Mouse (Mus musculus): ENCODE data around the gene 4933407L21Rik.

4933407L21Rik gene

GRCm38 (mm10) chr1:85928057-85928687 is at the start of gene 4933407L21Rik:
Gene 4933407L21Rik, plus strand, starts transcription at chr1:85928483.
- no peak for DNase-seq (ENCODE audit: low spot score in 2 of 2)

GRCm38 (mm10) chr1:85882003-85882402 is 46.3 kb upstream of the 4933407L21Rik start:
- DNase-seq (ENCODE audit: low spot score in 2 of 2) = no peak

GRCm38 (mm10) chr1:85887221-85887620 is 41.1 kb upstream of the 4933407L21Rik start:
- DNase-seq (ENCODE audit: low spot score in 2 of 2) = no peak

- peak; percentile 55 to 61 for DNase-seq (ENCODE audit: low spot score in 2 of 2)
Observed at GRCm38 (mm10) chr1:85894231-85894747, 34.0 kb upstream of the 4933407L21Rik start, which contains the start of gene Itm2c. Gene Itm2c, plus strand, starts transcription at chr1:85894281.

- DNase-seq (ENCODE audit: low spot score in 2 of 2) = peak in 1 of 2 experiments; percentile 9
Observed at GRCm38 (mm10) chr1:85894748-85895360, 33.4 kb upstream of the 4933407L21Rik start.

GRCm38 (mm10) chr1:85895391-85895837 is 32.9 kb upstream of the 4933407L21Rik start:
- peak; percentile 58 to 69 for DNase-seq (ENCODE audit: low spot score in 2 of 2)

- DNase-seq (ENCODE audit: low spot score in 2 of 2) = no peak
Observed at GRCm38 (mm10) chr1:85896110-85896509, 32.2 kb upstream of the 4933407L21Rik start.

- peak; percentile 10 to 22 for DNase-seq (ENCODE audit: low spot score in 2 of 2)
Observed at GRCm38 (mm10) chr1:85896781-85897700, 31.2 kb upstream of the 4933407L21Rik start.

- no peak for DNase-seq (ENCODE audit: low spot score in 2 of 2)
Observed at GRCm38 (mm10) chr1:85897901-85898760, 30.2 kb upstream of the 4933407L21Rik start.

- no peak for DNase-seq (ENCODE audit: low spot score in 2 of 2)
Observed at GRCm38 (mm10) chr1:85898761-85899387, 29.4 kb upstream of the 4933407L21Rik start.

GRCm38 (mm10) chr1:85899388-85899761 is 28.9 kb upstream of the 4933407L21Rik start:
- no peak for DNase-seq (ENCODE audit: low spot score in 2 of 2)

- no peak for DNase-seq (ENCODE audit: low spot score in 2 of 2)
Observed at GRCm38 (mm10) chr1:85900521-85901333, 27.6 kb upstream of the 4933407L21Rik start.

- no peak for DNase-seq (ENCODE audit: low spot score in 2 of 2)
Observed at GRCm38 (mm10) chr1:85901516-85902107, 26.7 kb upstream of the 4933407L21Rik start.

- DNase-seq (ENCODE audit: low spot score in 2 of 2) = no peak
Observed at GRCm38 (mm10) chr1:85902108-85902561, 26.1 kb upstream of the 4933407L21Rik start.

GRCm38 (mm10) chr1:85906892-85907291 is 21.4 kb upstream of the 4933407L21Rik start:
- DNase-seq (ENCODE audit: low spot score in 2 of 2) = no peak

GRCm38 (mm10) chr1:85908754-85909590 is 19.3 kb upstream of the 4933407L21Rik start:
- no peak for DNase-seq (ENCODE audit: low spot score in 2 of 2)

GRCm38 (mm10) chr1:85913078-85913755 is 15.1 kb upstream of the 4933407L21Rik start:
- DNase-seq (ENCODE audit: low spot score in 2 of 2) = no peak

GRCm38 (mm10) chr1:85915890-85916289 is 12.4 kb upstream of the 4933407L21Rik start:
- DNase-seq (ENCODE audit: low spot score in 2 of 2) = no peak

Data from natural killer cell, adult 2 months (primary cell).